Mouse (Mus musculus): ENCODE results near the gene Il6st. TPM values are rescaled to one million over a fixed set of nuclear protein-coding genes. Genes with fewer than 3 reads are reported as not detected.

Il6st gene
- polyA plus RNA-seq, 1 experiment from 2014 or later, result 31.6 TPM

- no peaks in the 10 kb centered on the region for H3K9me3 ChIP-seq
- H3K9ac ChIP-seq, result no peak overlapping the region
- H3K27ac ChIP-seq, result no peak overlapping the region
- WGBS, result 76% methylated on average over 5 of the region's 5 CpGs
- ATAC-seq (ENCODE audit: low FRiP score), result no peak
- H3K36me3 ChIP-seq (replicated peaks), result no peaks in the 10 kb centered on the region
- no peak overlapping the region for H3K4me2 ChIP-seq
- no peaks in the 10 kb centered on the region for H3K27me3 ChIP-seq
- no peak overlapping the region for H3K4me3 ChIP-seq (replicated peaks)
- no peaks in the 10 kb centered on the region for H3K4me1 ChIP-seq
These were observed 30.6 kb upstream of the Il6st start for GRCm38 (mm10) chr13:112433271-112433670.

GRCm38 (mm10) chr13:112435241-112436075 is 28.4 kb upstream of the Il6st start:
- WGBS, result 80% methylated on average over 8 of the region's 8 CpGs
- ATAC-seq (ENCODE audit: low FRiP score), result no peak
- no peak overlapping the region for H3K4me3 ChIP-seq (replicated peaks)
- no peaks in the 10 kb centered on the region for H3K36me3 ChIP-seq (replicated peaks)
- H3K27me3 ChIP-seq, result no peaks in the 10 kb centered on the region
- H3K27ac ChIP-seq, result no peak overlapping the region
- peaks cover 14% of the 10 kb centered on the region for H3K4me1 ChIP-seq
- H3K4me2 ChIP-seq, result no peak overlapping the region
- H3K9ac ChIP-seq, result no peak overlapping the region
- H3K9me3 ChIP-seq, result no peaks in the 10 kb centered on the region

- H3K27me3 ChIP-seq, result no peaks in the 10 kb centered on the region
- no peak for ATAC-seq (ENCODE audit: low FRiP score)
- H3K4me3 ChIP-seq (replicated peaks), result no peak overlapping the region
- no peak overlapping the region for H3K9ac ChIP-seq
- 87% methylated on average over 7 of the region's 7 CpGs for WGBS
- no peak overlapping the region for H3K27ac ChIP-seq
- no peaks in the 10 kb centered on the region for H3K9me3 ChIP-seq
- no peak overlapping the region for H3K4me2 ChIP-seq
- peaks cover 14% of the 10 kb centered on the region for H3K4me1 ChIP-seq
- H3K36me3 ChIP-seq (replicated peaks), result no peaks in the 10 kb centered on the region
These were observed 27.6 kb upstream of the Il6st start for GRCm38 (mm10) chr13:112436288-112436687.

GRCm38 (mm10) chr13:112438001-112438868 is 25.6 kb upstream of the Il6st start:
- peaks cover 14% of the 10 kb centered on the region for H3K4me1 ChIP-seq
- H3K9ac ChIP-seq, result no peak overlapping the region
- H3K27ac ChIP-seq, result no peak overlapping the region
- no peaks in the 10 kb centered on the region for H3K27me3 ChIP-seq
- no peak overlapping the region for H3K4me2 ChIP-seq
- no peak overlapping the region for H3K4me3 ChIP-seq (replicated peaks)
- H3K36me3 ChIP-seq (replicated peaks), result no peaks in the 10 kb centered on the region
- 93% methylated on average over 21 of the region's 21 CpGs for WGBS
- ATAC-seq (ENCODE audit: low FRiP score), result no peak
- no peaks in the 10 kb centered on the region for H3K9me3 ChIP-seq

GRCm38 (mm10) chr13:112439105-112439818 is 24.6 kb upstream of the Il6st start:
- Histone ChIP-seq H3K4me3 (replicated peaks) (no peak overlapping the region), H3K9ac (no peak overlapping the region), H3K9me3 (no peaks in the 10 kb centered on the region), H3K27ac (no peak overlapping the region), H3K36me3 (replicated peaks) (no peaks in the 10 kb centered on the region), H3K4me2 (peak overlapping the region; percentile 43), H3K4me1 (peaks cover 14% of the 10 kb centered on the region), H3K27me3 (no peaks in the 10 kb centered on the region)
- ATAC-seq (ENCODE audit: low FRiP score), result no peak
- 60% methylated on average over 15 of the region's 15 CpGs for WGBS

- Histone ChIP-seq H3K4me1 (peaks cover 14% of the 10 kb centered on the region), H3K4me2 (peak overlapping the region; percentile 43), H3K4me3 (replicated peaks) (no peak overlapping the region; the same call in 1 of the 2 replicates), H3K27me3 (no peaks in the 10 kb centered on the region), H3K9me3 (no peaks in the 10 kb centered on the region), H3K9ac (no peak overlapping the region), H3K27ac (no peak overlapping the region), H3K36me3 (replicated peaks) (no peaks in the 10 kb centered on the region)
- whole genome bisulfite sequencing, result 20% methylated on average over 9 of the region's 9 CpGs
- ATAC-seq (ENCODE audit: low FRiP score), result peak; percentile 60; the same call in 1 of the 2 replicates
These were observed 23.9 kb upstream of the Il6st start for GRCm38 (mm10) chr13:112439917-112440361.

- H3K27ac ChIP-seq, result no peak overlapping the region
- ATAC-seq (ENCODE audit: low FRiP score), result no peak
- no peaks in the 10 kb centered on the region for H3K9me3 ChIP-seq
- no peak overlapping the region for H3K9ac ChIP-seq
- no peaks in the 10 kb centered on the region for H3K27me3 ChIP-seq
- H3K4me2 ChIP-seq, result no peak overlapping the region
- H3K4me1 ChIP-seq, result peaks cover 14% of the 10 kb centered on the region
- H3K36me3 ChIP-seq (replicated peaks), result no peaks in the 10 kb centered on the region
- WGBS, result 70% methylated on average over 8 of the region's 8 CpGs
- no peak overlapping the region for H3K4me3 ChIP-seq (replicated peaks)
These were observed 23.2 kb upstream of the Il6st start for GRCm38 (mm10) chr13:112440668-112441067.

- Histone ChIP-seq H3K27ac (no peak overlapping the region), H3K4me1 (peaks cover 14% of the 10 kb centered on the region), H3K4me2 (no peak overlapping the region), H3K9ac (no peak overlapping the region), H3K36me3 (replicated peaks) (no peaks in the 10 kb centered on the region), H3K4me3 (replicated peaks) (no peak overlapping the region), H3K27me3 (no peaks in the 10 kb centered on the region), H3K9me3 (no peaks in the 10 kb centered on the region)
- ATAC-seq (ENCODE audit: low FRiP score), result no peak
- WGBS, result 90% methylated on average over 7 of the region's 7 CpGs
These were observed 20.9 kb upstream of the Il6st start for GRCm38 (mm10) chr13:112442867-112443529.

GRCm38 (mm10) chr13:112447108-112447665 is 16.7 kb upstream of the Il6st start:
- H3K9ac ChIP-seq, result no peak overlapping the region
- no peaks in the 10 kb centered on the region for H3K9me3 ChIP-seq
- H3K27me3 ChIP-seq, result no peaks in the 10 kb centered on the region
- ATAC-seq (ENCODE audit: low FRiP score), result no peak
- H3K4me2 ChIP-seq, result no peak overlapping the region
- H3K27ac ChIP-seq, result no peak overlapping the region
- WGBS, result 87% methylated on average over 8 of the region's 8 CpGs
- no peaks in the 10 kb centered on the region for H3K36me3 ChIP-seq (replicated peaks)
- no peak overlapping the region for H3K4me3 ChIP-seq (replicated peaks)
- H3K4me1 ChIP-seq, result no peaks in the 10 kb centered on the region

- Histone ChIP-seq H3K27ac (no peak overlapping the region), H3K4me3 (replicated peaks) (no peak overlapping the region), H3K36me3 (replicated peaks) (no peaks in the 10 kb centered on the region), H3K4me2 (no peak overlapping the region), H3K27me3 (no peaks in the 10 kb centered on the region), H3K9me3 (no peaks in the 10 kb centered on the region), H3K4me1 (no peaks in the 10 kb centered on the region), H3K9ac (no peak overlapping the region)
- no peak for ATAC-seq (ENCODE audit: low FRiP score)
- WGBS, result 85% methylated on average over 3 of the region's 3 CpGs
These were observed 13.7 kb upstream of the Il6st start for GRCm38 (mm10) chr13:112450210-112450609.

GRCm38 (mm10) chr13:112457366-112457765 is 6.5 kb upstream of the Il6st start:
- Histone ChIP-seq H3K36me3 (replicated peaks) (no peaks in the 10 kb centered on the region), H3K4me2 (no peak overlapping the region), H3K27ac (no peak overlapping the region), H3K27me3 (no peaks in the 10 kb centered on the region), H3K9me3 (no peaks in the 10 kb centered on the region), H3K4me1 (no peaks in the 10 kb centered on the region), H3K4me3 (replicated peaks) (no peak overlapping the region), H3K9ac (no peak overlapping the region)
- no peak for ATAC-seq (ENCODE audit: low FRiP score)
- WGBS, result 86% methylated on average over 6 of the region's 6 CpGs

All from forebrain, embryonic 12.5 days (tissue).